Mouse (Mus musculus) embryonic facial prominence, embryonic 11.5 days (tissue): ENCODE results near the gene Slfn14. TPM values are rescaled to one million over a fixed set of nuclear protein-coding genes. Genes with fewer than 3 reads are reported as not detected.
A peak's percentile ranks its signal among the peaks of the same experiment; 100 is the strongest.

Source experiments
- ATAC-seq: fragments of 200-750 bp; cut with Nextera tagmentation; replicated peaks from 2 replicates; pipeline ENCODE4 v1.8.0; 2017; ENCODE audit warnings: low read depth; ENCODE audit not compliant: insufficient number of reproducible peaks, low FRiP score, low TSS enrichment
- DNase-seq: peaks from one replicate; pipeline ENCODE4 v3.0.0-alpha.2; 2015; ENCODE audit warnings: low spot score
- H3K27ac ChIP-seq: fragments of 300-500 bp; sonication (generic); replicated peaks from 2 replicates; pipeline ENCODE4 v1.5.1; 2014; ENCODE audit warnings: mild to moderate bottlenecking, low read depth, low read length, control low read depth
- H3K27me3 ChIP-seq: fragments of 300-500 bp; sonication (generic); 2 replicates; pipeline ENCODE4 v1.6.1; 2014; ENCODE audit warnings: mild to moderate bottlenecking, low read length, moderate library complexity, mixed read lengths; ENCODE audit not compliant: control insufficient read depth, insufficient read depth
- H3K36me3 ChIP-seq: fragments of 300-500 bp; sonication (generic); replicated peaks from 2 replicates; pipeline ENCODE4 v1.6.1; 2014; ENCODE audit warnings: low read depth, mild to moderate bottlenecking, low read length, moderate library complexity, mixed read lengths; ENCODE audit not compliant: control insufficient read depth, insufficient read depth
- H3K4me1 ChIP-seq: fragments of 300-500 bp; sonication (generic); 2 replicates; pipeline ENCODE4 v1.6.1; 2014; ENCODE audit warnings: low read length, mixed read lengths; ENCODE audit not compliant: control insufficient read depth, insufficient read depth
- H3K4me2 ChIP-seq: fragments of 300-500 bp; sonication (generic); 2 replicates; pipeline ENCODE4 v1.6.1; 2014; ENCODE audit warnings: low read depth, mild to moderate bottlenecking, control low read depth, low read length, moderate library complexity
- H3K4me3 ChIP-seq: fragments of 300-500 bp; sonication (generic); 2 replicates; pipeline ENCODE4 v1.5.1; 2014; ENCODE audit warnings: low read depth, low read length, control low read depth
- H3K9ac ChIP-seq: fragments of 300-500 bp; sonication (generic); replicated peaks from 2 replicates; pipeline ENCODE4 v1.6.1; 2014; ENCODE audit warnings: mild to moderate bottlenecking, control low read depth, low read length
- H3K9me3 ChIP-seq: fragments of 300-500 bp; sonication (generic); replicated peaks from 2 replicates; pipeline ENCODE4 v1.6.1; 2016; ENCODE audit warnings: mild to moderate bottlenecking, low read length, inconsistent platforms, mixed read lengths; ENCODE audit not compliant: control insufficient read depth
- WGBS: fragments of 180-500 bp; shearing (Covaris S2); extraction: QIAGEN DNeasy Blood & Tissue Kit; methylation state at CpG from one replicate; pipeline ENCODE4 v1.1.7; 2014; 5-methylcytosine and 5-hydroxymethylcytosine counted together
- polyA plus RNA-seq: library from polyadenylated mRNA; unstranded; fragments of >200 nt; fragmentation: Nextera tagmentation; extraction: Ambion mirVana; gene quantifications from 2 replicates; pipeline ENCODE4 v1.2.1, GENCODE M21; 2014

The Slfn14 gene
- polyA plus RNA-seq, 1 experiment from 2014 or later: 0.81 TPM

DNA sequence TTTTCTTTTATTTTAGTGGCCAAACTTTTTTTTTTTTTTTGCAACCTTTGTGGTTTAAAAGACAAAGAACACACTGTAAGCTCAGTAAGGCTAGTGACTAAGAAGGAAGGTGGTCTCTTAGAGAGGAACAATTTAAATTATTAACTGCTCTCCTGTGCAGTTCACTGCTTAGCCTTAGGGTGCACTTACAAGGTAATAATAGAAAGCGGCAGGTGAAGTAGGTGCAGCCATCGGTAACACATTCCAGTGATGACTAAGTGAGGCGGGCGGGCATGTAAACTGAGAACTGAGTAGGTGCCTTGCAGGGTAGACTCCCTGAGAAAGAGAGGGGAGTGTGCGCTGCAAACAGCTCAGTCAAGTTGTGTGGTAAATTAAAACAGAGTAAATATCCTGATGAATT lies 17.2 kb upstream of the Slfn14 start:
- Histone ChIP-seq H3K36me3 (no peaks in the 10 kb centered on the region), H3K9ac (no peak overlapping the region; the same call in 1 of the 2 replicates), H3K4me1 (no peaks in the 10 kb centered on the region; the same call in 1 of the 2 replicates), H3K27ac (no peak overlapping the region), H3K27me3 (no peaks in the 10 kb centered on the region), H3K4me2 (peak overlapping the region; percentile 13), H3K9me3 (no peaks in the 10 kb centered on the region), H3K4me3 (peak overlapping the region; percentile 88)
- ATAC-seq (no peak), DNase-seq (no peak)
- 57% methylated on average over 5 of the region's 5 CpGs for WGBS

DNA sequence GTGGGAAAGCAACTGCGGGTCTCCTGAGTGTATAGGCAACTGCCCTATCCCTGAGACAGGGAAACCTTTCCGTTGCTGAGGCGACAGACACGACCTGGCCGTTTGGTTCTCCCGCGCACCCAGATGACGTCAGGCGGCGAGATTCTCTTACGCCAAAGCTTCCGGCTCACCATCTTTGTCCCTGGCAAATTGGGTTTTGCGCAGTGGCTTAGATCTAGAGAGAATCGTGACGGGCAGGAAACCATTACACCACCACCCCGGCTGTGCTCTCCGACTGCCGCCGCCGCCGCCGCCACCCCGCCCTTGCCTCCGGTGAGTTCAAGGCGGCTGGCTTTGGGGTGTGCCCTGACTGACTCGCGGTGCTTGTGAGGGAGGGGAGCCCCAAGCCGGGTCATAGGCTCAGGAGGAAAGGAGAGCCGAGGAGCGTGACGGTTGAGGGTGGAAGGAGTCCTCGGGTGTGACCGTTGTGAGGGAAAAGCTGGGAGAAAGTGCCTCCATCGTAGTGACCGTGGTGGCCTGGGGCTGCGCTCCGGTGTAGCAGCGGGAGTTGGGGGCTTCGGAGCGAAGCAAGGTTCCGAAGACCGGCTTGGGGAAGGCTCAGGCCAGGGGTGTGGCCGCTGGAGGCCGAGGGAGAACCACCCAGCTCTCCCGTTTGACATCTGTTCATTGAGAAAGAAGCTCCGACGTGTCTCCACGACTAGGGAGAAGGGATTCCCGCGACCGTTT lies 16.2 kb upstream of the Slfn14 start, which contains the start of gene Pex12:
Gene Pex12, minus strand, starts transcription at position 61 of the 726 bp plus-strand sequence.
- under 1% methylated on average over 51 of the region's 51 CpGs for WGBS
- Histone ChIP-seq H3K27me3 (no peaks in the 10 kb centered on the region), H3K4me1 (peaks cover 2% of the 10 kb centered on the region), H3K9ac (peak within 1 kb of the TSS; percentile 87), H3K36me3 (no peaks in the 10 kb centered on the region), H3K4me2 (peak within 1 kb of the TSS; percentile 54), H3K27ac (peak within 1 kb of the TSS; percentile 81), H3K9me3 (no peaks in the 10 kb centered on the region), H3K4me3 (peak within 1 kb of the TSS; percentile 88)
- DNase-seq (peak; percentile 98), ATAC-seq (peak; percentile 66)

DNA sequence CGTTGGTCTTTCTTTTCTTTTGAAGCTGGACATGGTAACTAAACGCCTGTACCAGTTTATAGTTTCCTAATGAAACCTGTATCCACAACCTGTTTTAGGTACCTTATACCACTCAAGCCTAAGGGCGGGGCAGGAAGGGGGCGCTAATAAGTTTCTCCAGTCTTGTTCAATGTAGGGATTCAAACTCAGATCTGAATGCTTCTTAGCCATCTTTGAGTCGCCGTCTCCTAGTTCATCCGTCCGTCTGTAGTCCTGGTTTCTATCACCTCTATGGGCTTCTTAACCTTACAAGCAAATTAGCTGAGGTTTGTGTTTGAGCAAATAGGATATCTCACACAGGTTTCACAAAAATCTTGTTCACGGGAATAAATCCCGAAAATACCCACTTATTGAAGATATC lies 15.6 kb upstream of the Slfn14 start:
- H3K36me3 ChIP-seq: no peaks in the 10 kb centered on the region
- H3K27me3 ChIP-seq: no peaks in the 10 kb centered on the region
- DNase-seq (no peak), ATAC-seq (no peak)
- H3K4me3 ChIP-seq: peak overlapping the region; percentile 88
- H3K4me1 ChIP-seq: peaks cover 3% of the 10 kb centered on the region
- H3K9me3 ChIP-seq: no peaks in the 10 kb centered on the region
- peak overlapping the region; percentile 54 for H3K4me2 ChIP-seq
- WGBS: 9% methylated on average over 10 of the region's 10 CpGs
- 0 out of 2 replicates have a peak overlapping the region, but pooled peaks have one; percentile 20 for H3K27ac ChIP-seq
- H3K9ac ChIP-seq: peak overlapping the region; percentile 87

DNA sequence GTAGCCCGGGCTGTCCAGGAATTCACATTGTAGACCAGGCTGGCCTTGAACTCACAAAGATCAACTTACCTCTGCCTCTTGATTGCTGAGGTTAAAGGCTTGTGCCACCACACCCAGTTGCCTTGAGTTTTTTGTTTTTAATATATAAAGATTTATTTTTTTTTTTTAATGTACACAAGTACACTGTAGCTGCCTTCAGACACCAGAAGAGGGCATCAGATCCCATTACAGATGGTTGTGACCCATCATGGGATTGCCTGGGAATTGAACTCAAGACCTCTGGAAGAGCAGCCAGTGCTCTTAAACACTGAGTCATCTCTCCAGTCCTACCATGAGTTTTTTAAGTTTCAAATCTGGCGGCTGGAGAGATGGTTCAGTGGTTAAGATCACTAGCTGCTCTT lies 14.9 kb upstream of the Slfn14 start:
- Histone ChIP-seq H3K4me1 (peaks cover 3% of the 10 kb centered on the region), H3K4me2 (no peak overlapping the region), H3K36me3 (no peaks in the 10 kb centered on the region), H3K9ac (no peak overlapping the region), H3K4me3 (no peak overlapping the region), H3K27ac (no peak overlapping the region), H3K27me3 (no peaks in the 10 kb centered on the region), H3K9me3 (no peaks in the 10 kb centered on the region)
- WGBS: 57% methylated on average over 2 of the region's 2 CpGs
- no peak for DNase-seq
- ATAC-seq: no peak

DNA sequence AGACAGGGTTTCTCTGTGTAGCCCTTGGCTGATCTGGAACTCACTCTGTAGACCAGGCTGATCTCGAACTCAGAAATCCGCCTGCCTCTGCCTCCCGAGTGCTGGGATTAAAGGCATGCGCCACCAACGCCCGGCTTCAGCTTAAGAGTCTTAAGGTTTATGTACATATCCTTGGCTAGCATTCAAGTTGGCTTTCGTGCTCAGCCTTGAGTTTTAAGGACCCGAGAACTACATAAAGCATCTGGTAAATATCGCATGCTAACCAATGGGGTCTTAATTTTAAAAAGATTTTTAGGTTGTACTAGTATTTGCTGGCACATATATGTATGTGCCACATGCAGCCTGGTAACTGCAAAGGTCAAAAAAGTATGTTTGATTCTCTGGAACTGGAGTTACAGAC lies 13.2 kb upstream of the Slfn14 start:
- Histone ChIP-seq H3K9ac (no peak overlapping the region), H3K27ac (no peak overlapping the region), H3K9me3 (no peaks in the 10 kb centered on the region), H3K36me3 (no peaks in the 10 kb centered on the region), H3K4me2 (no peak overlapping the region), H3K4me1 (peaks cover 3% of the 10 kb centered on the region), H3K4me3 (no peak overlapping the region), H3K27me3 (no peaks in the 10 kb centered on the region)
- ATAC-seq (no peak), DNase-seq (no peak)
- 94% methylated on average over 9 of the region's 9 CpGs for WGBS

DNA sequence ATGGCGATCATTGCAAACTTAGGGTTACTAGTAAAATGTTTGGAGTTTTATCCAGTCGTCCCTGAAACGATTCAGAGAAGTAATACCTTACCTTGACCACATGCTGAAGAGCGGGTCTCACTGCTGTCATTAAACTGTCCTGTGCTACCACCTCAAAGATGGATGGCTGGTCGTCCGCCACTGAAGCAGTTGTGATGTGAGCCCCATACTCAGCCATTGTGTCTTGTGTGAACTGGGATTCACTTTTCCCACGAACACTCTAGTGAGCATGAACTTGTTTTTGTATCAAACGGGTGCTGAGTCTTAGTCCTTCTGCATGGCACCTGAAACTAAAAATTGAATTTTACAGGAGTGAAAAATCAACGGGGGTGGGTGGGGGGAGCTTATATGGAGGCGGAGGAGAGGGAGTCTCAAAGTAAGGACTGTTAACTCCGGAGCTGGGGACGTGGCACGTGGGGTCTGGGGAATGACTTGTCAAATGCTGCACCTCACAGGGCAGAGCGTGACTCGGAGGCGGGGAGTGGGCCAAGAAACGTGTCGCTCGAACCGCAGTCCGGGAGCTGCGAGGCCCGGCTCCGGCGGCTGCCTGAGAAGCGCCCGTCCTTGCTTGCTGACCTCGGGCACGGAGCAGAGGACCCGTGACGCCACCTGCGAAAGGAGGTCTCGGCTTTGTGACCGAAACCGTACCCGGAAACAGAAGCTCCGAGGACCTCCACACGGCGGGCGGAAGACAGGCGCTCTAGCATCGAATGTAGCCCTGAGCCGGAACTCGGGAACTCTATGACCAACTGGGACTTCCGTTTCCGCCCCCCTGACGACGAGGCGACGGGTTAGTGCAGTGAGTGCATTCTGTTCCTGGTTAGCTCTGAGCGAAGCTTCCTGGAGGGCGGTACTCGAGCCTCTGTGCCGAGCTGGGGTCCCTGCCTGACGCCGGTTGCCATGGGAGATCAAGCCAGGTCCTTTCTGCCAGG lies 12.0 kb upstream of the Slfn14 start, which contains the start of gene Ap2b1:
Gene Ap2b1, plus strand, starts transcription at position 800 of the 971 bp plus-strand sequence.
- ATAC-seq (peak; percentile 93), DNase-seq (peak; percentile 98)
- Histone ChIP-seq H3K4me2 (peak within 1 kb of the TSS; percentile 76), H3K9me3 (no peaks in the 10 kb centered on the region), H3K4me3 (peak within 1 kb of the TSS; percentile 68), H3K4me1 (peaks cover 3% of the 10 kb centered on the region; the same call in 1 of the 2 replicates), H3K36me3 (no peaks in the 10 kb centered on the region), H3K27ac (peak within 1 kb of the TSS; percentile 73), H3K9ac (peak within 1 kb of the TSS; percentile 85), H3K27me3 (no peaks in the 10 kb centered on the region)
- 3% methylated on average over 56 of the region's 56 CpGs for WGBS

DNA sequence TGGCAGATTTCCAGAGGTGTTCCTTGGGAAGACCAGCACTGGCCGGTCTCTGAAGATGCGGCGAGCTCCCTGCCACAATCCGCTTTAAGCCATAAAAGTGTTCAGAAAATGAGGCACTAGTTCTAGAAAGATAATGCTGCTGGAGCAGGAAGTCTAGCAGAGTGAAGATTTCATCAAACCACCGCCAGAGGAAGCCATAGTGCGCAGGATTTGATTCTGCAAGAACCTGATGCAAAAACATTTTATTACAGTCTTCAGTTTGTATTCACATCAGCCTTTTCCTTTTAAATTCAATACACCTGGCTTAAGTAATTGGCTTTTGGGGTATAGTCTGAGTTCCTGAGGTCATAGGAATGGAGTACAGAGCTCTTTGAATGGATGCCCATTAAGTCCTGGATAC lies 11.3 kb upstream of the Slfn14 start:
- Histone ChIP-seq H3K9me3 (no peaks in the 10 kb centered on the region), H3K36me3 (no peaks in the 10 kb centered on the region), H3K4me3 (peak overlapping the region; percentile 68), H3K4me2 (peak overlapping the region; percentile 76), H3K27ac (no peak overlapping the region), H3K9ac (peak overlapping the region; percentile 85; the same call in 1 of the 2 replicates), H3K27me3 (no peaks in the 10 kb centered on the region), H3K4me1 (peaks cover 3% of the 10 kb centered on the region; the same call in 1 of the 2 replicates)
- 81% methylated on average over 6 of the region's 6 CpGs for WGBS
- DNase-seq (no peak), ATAC-seq (no peak)
